Mouse (Mus musculus): ENCODE data around the gene Tesc. TPM values are rescaled to one million over a fixed set of nuclear protein-coding genes. Genes with fewer than 3 reads are reported as not detected.

Tesc gene
- polyA plus RNA-seq, 1 experiment: 9.8 TPM

DNA sequence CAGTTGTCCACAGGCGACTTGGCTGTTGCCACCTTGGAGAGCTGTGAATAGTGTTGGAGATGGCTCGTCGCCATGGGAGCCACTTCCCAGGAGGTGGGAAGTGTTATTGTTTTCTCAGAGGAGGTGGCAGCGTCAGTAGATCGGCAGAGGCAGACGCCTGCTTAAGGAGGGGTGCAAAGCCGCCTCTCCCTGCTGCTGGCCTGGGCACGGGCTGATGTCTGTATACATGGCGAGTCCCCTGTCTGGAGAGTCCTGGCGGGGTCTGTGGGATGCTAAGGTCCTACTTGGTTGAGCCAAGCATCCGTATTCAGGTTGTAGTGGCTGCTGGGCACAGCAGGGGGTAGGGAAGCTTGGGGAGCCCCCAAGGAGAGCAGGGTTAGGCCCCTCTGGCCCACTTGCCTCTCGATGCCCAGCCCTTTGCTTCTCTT is 11.7 kb downstream of the Tesc start:
- 0 out of 2 replicates have a peak, but pooled peaks cover 2% of the 10 kb centered on the region for H3K4me1 ChIP-seq (ENCODE audit: control insufficient read depth, insufficient read depth, insufficient read length, low read length)
- WGBS: 74% methylated on average over 12 of the region's 12 CpGs
- TF ChIP-seq CTCF (IDR thresholded peaks at IDR 0.05; ENCODE audit: extremely low read depth, insufficient read length, insufficient replicate concordance, low read depth, low read length): no peak
- TF ChIP-seq POLR2A (IDR thresholded peaks at IDR 0.05; ENCODE audit: low read depth, low read length): no peak
- H3K27me3 ChIP-seq (ENCODE audit: control insufficient read depth, insufficient read depth, low read length): peaks cover 4% of the 10 kb centered on the region; the same call in 1 of the 2 replicates
- no peaks in the 10 kb centered on the region for H3K36me3 ChIP-seq (ENCODE audit: control insufficient read depth, insufficient read depth, low read length)
- no peak overlapping the region for H3K4me3 ChIP-seq (ENCODE audit: low read depth, low read length)
- no peak overlapping the region for H3K27ac ChIP-seq (ENCODE audit: insufficient read depth, low read depth, low read length)

GRCm38 (mm10) chr5:118042599-118042998 is 15.1 kb downstream of the Tesc start:
- Histone ChIP-seq H3K4me3 (ENCODE audit: low read depth, low read length) (no peak overlapping the region), H3K36me3 (ENCODE audit: control insufficient read depth, insufficient read depth, low read length) (no peaks in the 10 kb centered on the region), H3K4me1 (ENCODE audit: control insufficient read depth, insufficient read depth, insufficient read length, low read length) (no peaks in the 10 kb centered on the region), H3K27me3 (ENCODE audit: control insufficient read depth, insufficient read depth, low read length) (peaks cover 4% of the 10 kb centered on the region; the same call in 1 of the 2 replicates), H3K27ac (ENCODE audit: insufficient read depth, low read depth, low read length) (no peak overlapping the region)
- WGBS: 74% methylated on average over 6 of the region's 6 CpGs
- TF ChIP-seq POLR2A (IDR thresholded peaks at IDR 0.05; ENCODE audit: low read depth, low read length): no peak
- TF ChIP-seq CTCF (IDR thresholded peaks at IDR 0.05; ENCODE audit: extremely low read depth, insufficient read length, insufficient replicate concordance, low read depth, low read length): no peak

GRCm38 (mm10) chr5:118043761-118044160 is 16.2 kb downstream of the Tesc start:
- no peaks in the 10 kb centered on the region for H3K4me1 ChIP-seq (ENCODE audit: control insufficient read depth, insufficient read depth, insufficient read length, low read length)
- no peak overlapping the region for H3K4me3 ChIP-seq (ENCODE audit: low read depth, low read length)
- H3K27me3 ChIP-seq (ENCODE audit: control insufficient read depth, insufficient read depth, low read length): no peaks in the 10 kb centered on the region
- H3K36me3 ChIP-seq (ENCODE audit: control insufficient read depth, insufficient read depth, low read length): no peaks in the 10 kb centered on the region
- TF ChIP-seq CTCF (IDR thresholded peaks at IDR 0.05; ENCODE audit: extremely low read depth, insufficient read length, insufficient replicate concordance, low read depth, low read length): no peak
- no peak for TF ChIP-seq POLR2A (IDR thresholded peaks at IDR 0.05; ENCODE audit: low read depth, low read length)
- 79% methylated on average over 4 of the region's 4 CpGs for WGBS
- no peak overlapping the region for H3K27ac ChIP-seq (ENCODE audit: insufficient read depth, low read depth, low read length)

DNA sequence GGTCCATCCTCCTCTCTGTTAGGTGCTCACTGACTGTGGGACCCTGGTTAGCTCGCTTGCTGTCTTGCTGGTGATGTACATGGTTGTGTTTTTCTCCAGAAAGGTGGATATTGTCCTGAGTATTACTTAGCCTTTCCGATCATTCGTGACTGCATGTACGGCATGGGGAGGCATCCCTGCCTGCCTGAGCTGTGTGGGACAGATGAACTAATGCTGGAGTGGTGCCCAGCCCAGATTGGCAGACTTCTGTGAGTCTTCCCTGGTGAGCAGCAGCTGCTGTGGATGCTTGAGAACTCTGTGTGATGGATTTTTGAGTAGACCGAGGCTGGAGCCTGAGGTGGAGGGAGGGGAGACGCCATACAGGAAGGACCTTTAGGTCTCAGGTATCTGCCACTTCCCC is 17.4 kb downstream of the Tesc start:
- Histone ChIP-seq H3K27me3 (ENCODE audit: control insufficient read depth, insufficient read depth, low read length) (no peaks in the 10 kb centered on the region), H3K4me3 (ENCODE audit: low read depth, low read length) (no peak overlapping the region), H3K36me3 (ENCODE audit: control insufficient read depth, insufficient read depth, low read length) (no peaks in the 10 kb centered on the region), H3K4me1 (ENCODE audit: control insufficient read depth, insufficient read depth, insufficient read length, low read length) (no peaks in the 10 kb centered on the region; the same call in 1 of the 2 replicates), H3K27ac (ENCODE audit: insufficient read depth, low read depth, low read length) (no peak overlapping the region)
- WGBS: 78% methylated on average over 6 of the region's 6 CpGs
- TF ChIP-seq POLR2A (IDR thresholded peaks at IDR 0.05; ENCODE audit: low read depth, low read length) (no peak), CTCF (IDR thresholded peaks at IDR 0.05; ENCODE audit: extremely low read depth, insufficient read length, insufficient replicate concordance, low read depth, low read length) (no peak)

DNA sequence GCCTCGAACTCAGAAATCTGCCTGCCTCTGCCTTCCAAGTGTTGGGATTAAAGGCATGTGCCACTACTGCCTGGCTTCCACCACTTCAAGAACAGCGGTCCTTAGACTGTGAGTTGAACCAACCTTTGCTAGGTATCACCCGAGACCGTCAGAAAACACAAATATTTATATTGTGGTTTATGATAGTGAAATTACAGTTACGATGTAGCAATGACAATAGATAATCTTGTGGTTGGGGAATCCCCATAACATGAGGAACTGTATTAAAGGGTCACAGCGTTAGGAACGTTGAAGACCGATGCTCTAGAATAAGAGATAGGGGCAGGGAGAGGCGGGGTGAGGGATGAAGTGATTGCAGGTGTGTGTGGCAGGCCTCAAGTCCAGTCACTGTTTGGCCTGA is 17.8 kb downstream of the Tesc start:
- Histone ChIP-seq H3K27me3 (ENCODE audit: control insufficient read depth, insufficient read depth, low read length) (no peaks in the 10 kb centered on the region), H3K4me3 (ENCODE audit: low read depth, low read length) (no peak overlapping the region), H3K36me3 (ENCODE audit: control insufficient read depth, insufficient read depth, low read length) (no peaks in the 10 kb centered on the region), H3K4me1 (ENCODE audit: control insufficient read depth, insufficient read depth, insufficient read length, low read length) (no peaks in the 10 kb centered on the region; the same call in 1 of the 2 replicates), H3K27ac (ENCODE audit: insufficient read depth, low read depth, low read length) (no peak overlapping the region)
- TF ChIP-seq CTCF (IDR thresholded peaks at IDR 0.05; ENCODE audit: extremely low read depth, insufficient read length, insufficient replicate concordance, low read depth, low read length): no peak
- TF ChIP-seq POLR2A (IDR thresholded peaks at IDR 0.05; ENCODE audit: low read depth, low read length): no peak
- 40% methylated on average over 9 of the region's 9 CpGs for WGBS

GRCm38 (mm10) chr5:118047091-118047757 is 19.7 kb downstream of the Tesc start:
- Histone ChIP-seq H3K27me3 (ENCODE audit: control insufficient read depth, insufficient read depth, low read length) (no peaks in the 10 kb centered on the region), H3K36me3 (ENCODE audit: control insufficient read depth, insufficient read depth, low read length) (no peaks in the 10 kb centered on the region), H3K4me1 (ENCODE audit: control insufficient read depth, insufficient read depth, insufficient read length, low read length) (no peaks in the 10 kb centered on the region; the same call in 1 of the 2 replicates), H3K4me3 (ENCODE audit: low read depth, low read length) (no peak overlapping the region), H3K27ac (ENCODE audit: insufficient read depth, low read depth, low read length) (no peak overlapping the region)
- 83% methylated on average over 14 of the region's 14 CpGs for WGBS
- TF ChIP-seq POLR2A (IDR thresholded peaks at IDR 0.05; ENCODE audit: low read depth, low read length): no peak
- TF ChIP-seq CTCF (IDR thresholded peaks at IDR 0.05; ENCODE audit: extremely low read depth, insufficient read length, insufficient replicate concordance, low read depth, low read length): no peak

- H3K4me1 ChIP-seq (ENCODE audit: control insufficient read depth, insufficient read depth, insufficient read length, low read length): no peaks in the 10 kb centered on the region; the same call in 1 of the 2 replicates
- H3K36me3 ChIP-seq (ENCODE audit: control insufficient read depth, insufficient read depth, low read length): no peaks in the 10 kb centered on the region
- WGBS: 79% methylated on average over 4 of the region's 4 CpGs
- no peaks in the 10 kb centered on the region for H3K27me3 ChIP-seq (ENCODE audit: control insufficient read depth, insufficient read depth, low read length)
- H3K4me3 ChIP-seq (ENCODE audit: low read depth, low read length): no peak overlapping the region
- TF ChIP-seq CTCF (IDR thresholded peaks at IDR 0.05; ENCODE audit: extremely low read depth, insufficient read length, insufficient replicate concordance, low read depth, low read length): no peak
- no peak for TF ChIP-seq POLR2A (IDR thresholded peaks at IDR 0.05; ENCODE audit: low read depth, low read length)
- H3K27ac ChIP-seq (ENCODE audit: insufficient read depth, low read depth, low read length): no peak overlapping the region
Observed at GRCm38 (mm10) chr5:118048412-118048811, 20.9 kb downstream of the Tesc start.

Data from small intestine, adult 2 months (tissue).